Mouse (Mus musculus): ENCODE measurements around the gene Ms4a5.
"Not testable (repeated sequence)": the region's sequence is repeated elsewhere in the genome, so short reads cannot be mapped to it uniquely, and the experiment has no call there.

Gene Ms4a5

GRCm38 (mm10) chr19:11283773-11284172 is at the start of gene Ms4a5:
Gene Ms4a5, minus strand, starts transcription at chr19:11283873.
- no peak for DNase-seq (ENCODE audit: low read depth, low spot score)
- no peaks in the 10 kb centered on the region for H3K27me3 ChIP-seq (ENCODE audit: control insufficient read depth, insufficient read depth, low read length, poor library complexity, severe bottlenecking)
- no peaks in the 10 kb centered on the region for H3K36me3 ChIP-seq (ENCODE audit: control insufficient read depth, insufficient read depth, low read length, poor library complexity, severe bottlenecking)

GRCm38 (mm10) chr19:11321123-11321522 is 37.5 kb upstream of the Ms4a5 start:
- H3K27me3 ChIP-seq (ENCODE audit: control insufficient read depth, insufficient read depth, low read length, poor library complexity, severe bottlenecking): no peaks in the 10 kb centered on the region
- no peak for DNase-seq (ENCODE audit: low read depth, low spot score)
- H3K36me3 ChIP-seq (ENCODE audit: control insufficient read depth, insufficient read depth, low read length, poor library complexity, severe bottlenecking): no peaks in the 10 kb centered on the region

DNA sequence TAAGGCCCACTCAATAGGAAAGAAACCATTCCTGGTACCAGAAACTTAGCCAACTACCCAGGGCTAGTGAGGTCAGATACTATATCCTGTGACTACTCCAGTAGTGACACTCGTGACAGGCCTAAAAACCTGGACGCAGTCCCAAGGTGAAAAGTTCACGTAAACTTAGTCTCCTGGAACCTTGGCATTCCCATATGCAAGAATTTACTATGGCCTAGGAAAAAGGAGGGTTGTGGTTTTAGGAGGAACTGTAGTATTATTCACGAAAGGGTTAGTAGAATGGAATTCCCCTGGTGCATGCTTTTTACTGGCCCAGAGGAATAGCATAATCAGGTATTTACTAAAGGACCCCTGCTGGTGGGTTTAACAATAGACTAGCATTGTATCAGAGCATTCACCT is 33.1 kb upstream of the Ms4a5 start:
- Histone ChIP-seq H3K36me3 (ENCODE audit: control insufficient read depth, insufficient read depth, low read length, poor library complexity, severe bottlenecking) (no peaks in the 10 kb centered on the region), H3K27me3 (ENCODE audit: control insufficient read depth, insufficient read depth, low read length, poor library complexity, severe bottlenecking) (no peaks in the 10 kb centered on the region)
- no peak for DNase-seq (ENCODE audit: low read depth, low spot score)

DNA sequence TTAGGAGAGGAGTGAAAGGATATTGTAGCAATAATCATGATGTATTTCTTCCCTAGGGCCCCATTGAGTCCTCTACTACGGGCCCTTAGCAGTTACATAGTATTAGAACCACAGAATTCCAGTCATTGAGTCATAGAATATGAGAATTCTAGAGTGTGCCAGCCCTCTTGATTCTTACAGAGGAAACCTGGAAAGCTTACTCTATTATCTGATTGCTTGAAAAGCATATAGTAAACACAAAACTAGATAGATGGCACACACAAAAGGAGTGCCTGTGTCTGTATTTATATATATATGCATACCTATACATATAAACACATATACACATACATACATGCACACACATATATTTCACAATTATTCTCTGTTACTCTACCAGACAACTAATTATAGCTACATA is 30.7 kb upstream of the Ms4a5 start, which contains the start of gene Ms4a14:
Ms4a14 (minus strand) TSS at position 101 of the 400 bp plus-strand sequence.
- no peaks in the 10 kb centered on the region for H3K36me3 ChIP-seq (ENCODE audit: control insufficient read depth, insufficient read depth, low read length, poor library complexity, severe bottlenecking)
- no peak for DNase-seq (ENCODE audit: low read depth, low spot score)

DNA sequence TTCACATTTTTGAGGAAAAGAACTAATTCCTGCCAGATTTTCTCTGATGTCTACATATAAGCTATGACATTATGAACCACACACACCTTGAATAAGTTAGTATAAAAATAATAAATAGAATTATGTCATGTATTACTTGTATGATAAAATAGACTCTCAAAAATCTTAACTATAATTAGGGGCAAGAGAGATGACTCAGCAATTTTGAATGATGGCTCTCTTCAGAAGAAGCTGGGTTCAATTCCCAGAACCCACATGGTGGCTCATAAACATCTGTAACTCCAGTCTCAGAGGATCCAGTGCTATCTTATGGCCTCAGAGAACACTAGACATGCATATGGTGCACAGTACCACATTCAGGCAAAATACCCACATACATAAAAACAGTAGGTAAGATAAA is 25.2 kb upstream of the Ms4a5 start:
- Histone ChIP-seq H3K27me3 (ENCODE audit: control insufficient read depth, insufficient read depth, low read length, poor library complexity, severe bottlenecking) (no peaks in the 10 kb centered on the region), H3K36me3 (ENCODE audit: control insufficient read depth, insufficient read depth, low read length, poor library complexity, severe bottlenecking) (no peaks in the 10 kb centered on the region)
- DNase-seq (ENCODE audit: low read depth, low spot score): no peak

More for the DNA sequence above, 30.7 kb upstream of the Ms4a5 start, which contains the start of gene Ms4a14:
- H3K27me3 ChIP-seq (ENCODE audit: control insufficient read depth, insufficient read depth, low read length, poor library complexity, severe bottlenecking): no peaks in the 10 kb centered on the region

GRCm38 (mm10) chr19:11299529-11299928 is 15.9 kb upstream of the Ms4a5 start:
- H3K27me3 ChIP-seq (ENCODE audit: control insufficient read depth, insufficient read depth, low read length, poor library complexity, severe bottlenecking); DNase-seq (ENCODE audit: low read depth, low spot score); H3K36me3 ChIP-seq (ENCODE audit: control insufficient read depth, insufficient read depth, low read length, poor library complexity, severe bottlenecking): not testable (repeated sequence)

- Histone ChIP-seq H3K36me3 (ENCODE audit: control insufficient read depth, insufficient read depth, low read length, poor library complexity, severe bottlenecking) (no peaks in the 10 kb centered on the region), H3K27me3 (ENCODE audit: control insufficient read depth, insufficient read depth, low read length, poor library complexity, severe bottlenecking) (no peaks in the 10 kb centered on the region)
- DNase-seq (ENCODE audit: low read depth, low spot score): no peak
Measured at GRCm38 (mm10) chr19:11298939-11299338, 15.3 kb upstream of the Ms4a5 start.

DNA sequence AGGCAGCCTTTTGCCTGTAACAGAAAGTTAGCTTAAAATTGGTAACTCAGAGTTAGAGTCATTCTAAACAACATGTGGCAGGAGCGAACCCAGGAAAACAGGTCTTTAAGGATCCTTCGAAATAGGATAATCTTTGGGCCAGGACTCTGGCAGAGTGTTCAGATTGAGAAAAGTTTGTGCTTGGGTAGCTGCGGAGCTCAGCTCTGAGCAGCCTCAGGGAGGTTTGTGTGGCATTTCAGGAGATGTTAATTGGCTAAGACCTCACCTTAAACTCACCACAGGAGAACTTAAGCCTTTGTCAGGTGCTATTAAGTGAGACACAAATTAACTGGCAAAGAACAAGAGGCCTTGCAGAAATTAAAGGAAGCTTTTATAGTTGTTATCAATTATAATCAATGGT is 9.9 kb upstream of the Ms4a5 start:
- not testable (repeated sequence) for H3K27me3 ChIP-seq (ENCODE audit: control insufficient read depth, insufficient read depth, low read length, poor library complexity, severe bottlenecking); DNase-seq (ENCODE audit: low read depth, low spot score); H3K36me3 ChIP-seq (ENCODE audit: control insufficient read depth, insufficient read depth, low read length, poor library complexity, severe bottlenecking)

DNA sequence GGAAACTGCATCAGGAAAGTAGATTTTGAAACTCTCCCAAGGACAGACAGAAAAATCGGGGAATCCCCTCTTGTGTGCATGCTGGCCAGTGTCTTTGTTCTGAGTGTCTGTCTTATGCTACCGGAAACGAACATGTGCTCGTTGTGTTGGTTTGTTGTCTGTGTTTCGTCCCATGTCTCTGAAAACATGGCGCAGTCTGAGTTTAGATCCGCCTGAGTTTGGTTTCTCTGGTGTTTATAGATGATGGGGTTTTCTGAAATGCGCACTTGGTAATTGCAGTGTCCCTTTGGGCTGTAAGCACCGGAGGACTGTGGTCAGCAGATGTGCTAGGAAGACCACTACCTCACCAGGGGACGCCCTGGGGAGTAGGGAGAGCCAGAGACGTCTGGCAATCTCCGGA is 9.3 kb upstream of the Ms4a5 start:
- DNase-seq (ENCODE audit: low read depth, low spot score): peak; percentile 25
- no peaks in the 10 kb centered on the region for H3K36me3 ChIP-seq (ENCODE audit: control insufficient read depth, insufficient read depth, low read length, poor library complexity, severe bottlenecking)
- H3K27me3 ChIP-seq (ENCODE audit: control insufficient read depth, insufficient read depth, low read length, poor library complexity, severe bottlenecking): no peaks in the 10 kb centered on the region

DNA sequence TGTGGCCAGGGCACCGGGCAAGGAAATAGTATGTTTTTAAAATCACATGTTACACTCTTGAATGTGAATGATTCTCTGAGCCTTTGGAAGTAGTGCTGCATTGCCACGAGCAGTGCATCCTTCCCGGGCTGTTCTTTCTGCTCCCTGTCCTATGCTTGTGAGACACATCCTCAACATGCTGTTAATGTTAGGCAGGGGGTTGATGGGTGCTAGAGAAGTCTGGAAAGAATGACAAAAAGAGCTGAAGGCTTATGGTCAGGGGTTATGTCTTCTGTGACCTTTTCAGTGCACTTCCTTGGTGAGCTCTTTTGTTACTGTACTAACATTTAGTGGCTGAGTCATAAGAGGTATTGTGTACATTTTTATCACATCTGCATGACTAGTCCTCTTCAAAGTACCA is 3.5 kb downstream of the Ms4a5 start:
- DNase-seq (ENCODE audit: low read depth, low spot score): no peak
- H3K27me3 ChIP-seq (ENCODE audit: control insufficient read depth, insufficient read depth, low read length, poor library complexity, severe bottlenecking): no peaks in the 10 kb centered on the region
- H3K36me3 ChIP-seq (ENCODE audit: control insufficient read depth, insufficient read depth, low read length, poor library complexity, severe bottlenecking): no peaks in the 10 kb centered on the region

DNA sequence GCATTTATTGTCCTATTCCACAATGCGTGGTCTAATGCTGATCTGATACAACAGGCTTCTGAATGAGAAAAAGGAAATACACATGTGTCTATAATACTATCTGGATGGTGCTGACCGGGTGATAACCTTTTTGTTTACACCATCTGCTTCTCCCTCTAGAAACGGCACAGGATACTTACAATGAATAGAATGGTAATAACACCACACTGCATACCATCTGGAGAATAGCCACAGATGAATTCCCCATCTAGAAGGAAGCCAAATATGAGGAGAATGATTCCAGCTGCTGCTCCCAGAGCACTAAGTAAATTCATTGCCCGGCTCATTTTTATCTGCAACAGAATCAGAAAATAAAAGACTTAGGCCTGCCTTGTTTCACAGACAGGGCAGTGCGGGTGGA is 7.2 kb downstream of the Ms4a5 start:
- H3K36me3 ChIP-seq (ENCODE audit: control insufficient read depth, insufficient read depth, low read length, poor library complexity, severe bottlenecking): no peaks in the 10 kb centered on the region
- no peaks in the 10 kb centered on the region for H3K27me3 ChIP-seq (ENCODE audit: control insufficient read depth, insufficient read depth, low read length, poor library complexity, severe bottlenecking)

DNA sequence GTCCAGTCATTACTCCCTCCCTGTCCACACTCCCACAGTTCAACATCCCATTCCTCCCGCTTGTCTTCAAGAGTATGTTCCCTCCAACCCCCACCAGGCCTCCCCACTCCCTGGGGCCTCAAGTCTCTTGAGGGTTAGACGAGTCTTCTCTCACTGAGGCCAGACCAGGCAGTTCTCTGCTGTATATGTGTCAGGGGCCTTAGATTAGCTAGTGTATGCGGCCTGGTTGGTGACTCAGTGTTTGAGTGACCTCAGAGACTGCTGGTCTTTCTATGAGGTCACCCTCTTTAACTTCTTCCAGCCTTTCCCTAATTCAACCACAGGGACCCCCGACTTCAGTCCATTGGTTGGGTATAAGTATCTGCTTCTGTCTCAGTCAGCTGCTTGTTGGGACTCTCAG is 16.7 kb downstream of the Ms4a5 start:
- H3K36me3 ChIP-seq (ENCODE audit: control insufficient read depth, insufficient read depth, low read length, poor library complexity, severe bottlenecking): no peaks in the 10 kb centered on the region
- DNase-seq (ENCODE audit: low read depth, low spot score): no peak
- H3K27me3 ChIP-seq (ENCODE audit: control insufficient read depth, insufficient read depth, low read length, poor library complexity, severe bottlenecking): no peaks in the 10 kb centered on the region

More for the DNA sequence above, 7.2 kb downstream of the Ms4a5 start:
- no peak for DNase-seq (ENCODE audit: low read depth, low spot score)

DNA sequence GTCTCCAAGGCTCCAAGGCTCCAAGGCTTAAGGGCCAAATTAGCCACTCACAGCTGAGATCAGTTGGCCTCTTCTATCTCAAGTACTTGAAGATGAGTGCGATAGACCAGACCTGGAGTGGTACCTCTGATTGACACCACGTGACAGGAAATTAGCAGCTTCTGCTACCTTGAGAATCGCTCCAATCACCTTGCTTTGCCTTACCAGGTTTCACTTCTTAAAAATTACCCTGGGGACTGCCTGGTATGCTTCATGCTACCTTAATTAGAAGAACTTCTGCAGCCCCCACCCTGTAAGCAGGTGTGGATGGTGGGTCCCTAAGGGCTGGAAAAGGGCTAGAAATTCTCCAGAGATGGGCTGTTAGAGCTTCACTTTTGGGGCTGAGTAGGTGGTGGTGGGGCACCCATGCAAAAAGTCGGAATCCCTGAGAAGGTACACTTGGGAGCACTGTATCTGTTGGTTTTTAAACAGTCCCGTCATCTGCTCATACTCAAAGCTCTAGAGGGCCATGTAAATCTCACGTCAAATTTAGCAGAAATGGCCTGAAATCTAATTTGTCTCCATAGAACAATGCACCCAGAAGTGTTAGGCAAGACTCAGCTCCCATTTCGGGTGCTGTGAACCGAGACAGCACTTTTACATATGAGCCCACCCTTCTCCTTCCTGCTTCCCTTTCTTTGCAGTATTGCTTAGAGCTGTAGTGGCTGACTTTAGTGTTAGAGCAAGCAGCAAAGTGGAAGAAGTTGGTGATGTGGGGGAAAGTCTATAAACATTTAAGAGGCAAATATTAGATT is 17.4 kb downstream of the Ms4a5 start, which contains the start of gene Ms4a1:
Ms4a1 (minus strand) TSS at position 190 of the 794 bp plus-strand sequence.
- DNase-seq (ENCODE audit: low read depth, low spot score): peak; percentile 95
- Histone ChIP-seq H3K27me3 (ENCODE audit: control insufficient read depth, insufficient read depth, low read length, poor library complexity, severe bottlenecking) (no peaks in the 10 kb centered on the region), H3K36me3 (ENCODE audit: control insufficient read depth, insufficient read depth, low read length, poor library complexity, severe bottlenecking) (no peaks in the 10 kb centered on the region)

- Histone ChIP-seq H3K27me3 (ENCODE audit: control insufficient read depth, insufficient read depth, low read length, poor library complexity, severe bottlenecking) (no peaks in the 10 kb centered on the region), H3K36me3 (ENCODE audit: control insufficient read depth, insufficient read depth, low read length, poor library complexity, severe bottlenecking) (no peaks in the 10 kb centered on the region)
- peak; percentile 56 for DNase-seq (ENCODE audit: low read depth, low spot score)
Measured at GRCm38 (mm10) chr19:11264602-11265185, 19.0 kb downstream of the Ms4a5 start.

DNA sequence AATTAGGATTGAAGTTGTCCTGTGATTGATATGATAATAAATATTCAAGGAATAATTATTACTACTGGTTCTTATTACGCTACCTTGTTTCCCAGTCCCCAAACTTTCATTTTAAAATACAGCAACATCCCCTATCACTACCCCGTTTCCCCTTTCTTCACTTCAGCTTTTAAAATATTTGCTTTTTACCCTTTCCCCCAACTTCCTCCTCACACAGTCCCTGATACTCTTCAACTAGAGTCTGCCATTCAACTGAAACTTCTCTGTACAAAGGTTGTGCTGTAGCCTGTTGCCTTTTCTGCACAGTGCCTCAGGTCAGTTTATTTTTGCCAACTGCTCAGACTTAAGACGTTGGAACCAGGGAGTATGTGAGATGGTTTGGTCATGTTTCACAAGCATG is 20.1 kb downstream of the Ms4a5 start:
- Histone ChIP-seq H3K27me3 (ENCODE audit: control insufficient read depth, insufficient read depth, low read length, poor library complexity, severe bottlenecking) (no peaks in the 10 kb centered on the region), H3K36me3 (ENCODE audit: control insufficient read depth, insufficient read depth, low read length, poor library complexity, severe bottlenecking) (peaks cover 8% of the 10 kb centered on the region; the same call in 1 of the 2 replicates)
- DNase-seq (ENCODE audit: low read depth, low spot score): peak; percentile 60
